Mouse (Mus musculus) spleen, adult 2 months (tissue): ENCODE results near the gene Rpain.

Experiments
- CTCF ChIP-seq: fragments of 200-500 bp; IDR thresholded peaks from 2 replicates; pipeline ENCODE4 v1.5.1; 2011; ENCODE audit warnings: mild to moderate bottlenecking, inconsistent platforms; ENCODE audit not compliant: insufficient read depth, insufficient read length, insufficient replicate concordance; ENCODE audit errors: extremely low read depth
- POLR2A ChIP-seq: fragments of 200-500 bp; IDR thresholded peaks from 2 replicates; pipeline ENCODE4 v1.6.1; 2011; ENCODE audit warnings: low read depth, low read length, inconsistent platforms

DNA sequence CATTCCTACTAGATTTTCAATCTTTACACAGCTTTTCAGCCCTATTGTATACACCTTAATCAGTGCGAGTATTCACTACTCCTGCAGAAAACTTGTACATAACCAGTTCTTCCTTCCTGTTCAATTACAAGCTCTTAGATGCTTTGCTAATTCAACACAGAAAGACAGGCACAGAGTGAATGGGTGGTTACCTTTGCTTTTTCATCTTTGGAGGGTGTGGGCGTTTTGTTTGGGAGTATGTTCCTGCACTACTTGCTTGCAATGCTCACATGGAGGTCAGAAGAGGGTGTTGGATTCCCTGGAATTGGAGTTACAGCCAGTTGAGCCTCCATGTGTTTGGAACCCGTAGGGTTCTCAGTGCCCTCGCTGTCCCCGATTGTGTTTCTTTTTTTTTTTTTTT is 35.0 kb downstream of the Rpain start:
- TF ChIP-seq POLR2A (no peak), CTCF (no peak)
